Mouse (Mus musculus) heart, postnatal 0 days (tissue): ENCODE measurements around the gene Trrap. TPM values are rescaled to one million over a fixed set of nuclear protein-coding genes. Genes with fewer than 3 reads are reported as not detected.

ENCODE experiments used
- ATAC-seq: fragments of 200-750 bp; cut with Nextera tagmentation; 2 replicates; pipeline ENCODE4 v1.8.0; 2017; ENCODE audit warnings: low read depth, moderate number of reproducible peaks, moderate library complexity; ENCODE audit not compliant: insufficient read depth
- DNase-seq: peaks from one replicate; pipeline ENCODE4 v3.0.0-alpha.2; 2016; ENCODE audit warnings: low spot score
- H3K27ac ChIP-seq: fragments of 300-500 bp; sonication (generic); 2 replicates; pipeline ENCODE4 v1.5.1; 2014; ENCODE audit warnings: low read depth, mild to moderate bottlenecking
- H3K27me3 ChIP-seq: fragments of 300-500 bp; sonication (generic); 2 replicates; pipeline ENCODE4 v1.6.1; 2014; ENCODE audit warnings: low read length, mixed read lengths; ENCODE audit not compliant: control insufficient read depth, insufficient read depth
- H3K36me3 ChIP-seq: fragments of 300-500 bp; sonication (generic); replicated peaks from 2 replicates; pipeline ENCODE4 v1.6.1; 2014; ENCODE audit warnings: low read length, mixed read lengths; ENCODE audit not compliant: control insufficient read depth, insufficient read depth
- H3K4me1 ChIP-seq: fragments of 300-500 bp; sonication (generic); 2 replicates; pipeline ENCODE4 v1.6.1; 2014; ENCODE audit warnings: antibody characterized with exemption; ENCODE audit not compliant: control insufficient read depth, insufficient read depth
- H3K4me2 ChIP-seq: fragments of 300-500 bp; sonication (generic); 2 replicates; pipeline ENCODE4 v1.6.1; 2014; ENCODE audit warnings: low read depth, mild to moderate bottlenecking, low read length, moderate library complexity
- H3K4me3 ChIP-seq: fragments of 300-500 bp; sonication (generic); 2 replicates; pipeline ENCODE4 v1.5.1; 2014; ENCODE audit warnings: low read depth, low read length
- H3K9ac ChIP-seq: fragments of 300-500 bp; sonication (generic); replicated peaks from 2 replicates; pipeline ENCODE4 v1.6.1; 2014; ENCODE audit warnings: low read depth, low read length, mixed read lengths
- H3K9me3 ChIP-seq: fragments of 300-500 bp; sonication (generic); replicated peaks from 2 replicates; pipeline ENCODE4 v1.6.1; 2016; ENCODE audit warnings: low read length; ENCODE audit not compliant: control insufficient read depth
- CTCF ChIP-seq: IDR thresholded peaks from 2 replicates; pipeline ENCODE4 v1.5.1; 2016; ENCODE audit warnings: antibody characterized with exemption, control low read depth, low read depth
- EP300 ChIP-seq: IDR thresholded peaks from 2 replicates; pipeline ENCODE4 v1.6.1; 2016; ENCODE audit warnings: antibody characterized with exemption, low read depth
- WGBS: fragments of 180-500 bp; shearing (Covaris S2); extraction: QIAGEN DNeasy Blood & Tissue Kit; methylation state at CpG from one replicate; pipeline ENCODE4 v1.1.7; 2014; 5-methylcytosine and 5-hydroxymethylcytosine counted together
- polyA plus RNA-seq: library from polyadenylated mRNA; unstranded; fragments of >200 nt; fragmentation: Nextera tagmentation; extraction: Ambion mirVana; gene quantifications from 2 replicates; pipeline ENCODE4 v1.2.1, GENCODE M21; 2015
- total RNA-seq: library from RNA; depleted of rRNA; stranded (reverse); fragments of >200 nt; gene quantifications from 2 replicates; pipeline ENCODE4 v1.2.3, GENCODE M21; 2014; ENCODE audit warnings: low replicate concordance

Trrap gene
- total and polyA plus RNA-seq, 2 experiments from 2014 or later, result 24.6 to 85.0 TPM

GRCm38 (mm10) chr5:144806931-144807330 lies 39.4 kb downstream of the Trrap start:
- peak; percentile 80 for ATAC-seq
- WGBS, result 60% methylated on average over 10 of the region's 10 CpGs

GRCm38 (mm10) chr5:144828365-144829102 lies 61.0 kb downstream of the Trrap start:
- Histone ChIP-seq H3K9me3 (no peaks in the 10 kb centered on the region), H3K4me3 (no peak overlapping the region), H3K36me3 (peaks cover 100% of the 10 kb centered on the region), H3K4me2 (no peak overlapping the region), H3K9ac (no peak overlapping the region), H3K27me3 (no peaks in the 10 kb centered on the region), H3K4me1 (no peaks in the 10 kb centered on the region), H3K27ac (no peak overlapping the region)
- 87% methylated on average over 20 of the region's 20 CpGs for WGBS
- no peak for ATAC-seq
- no peak for TF ChIP-seq CTCF
- DNase-seq, result no peak

More at GRCm38 (mm10) chr5:144806931-144807330, 39.4 kb downstream of the Trrap start:
- Histone ChIP-seq H3K4me2 (no peak overlapping the region), H3K9ac (no peak overlapping the region), H3K4me3 (no peak overlapping the region), H3K36me3 (peaks cover 99% of the 10 kb centered on the region), H3K27me3 (no peaks in the 10 kb centered on the region), H3K4me1 (no peaks in the 10 kb centered on the region), H3K9me3 (no peaks in the 10 kb centered on the region), H3K27ac (peak overlapping the region; percentile 21; the same call in 1 of the 2 replicates)
- TF ChIP-seq CTCF (no peak), EP300 (no peak)
- DNase-seq, result peak; percentile 48

GRCm38 (mm10) chr5:144829631-144830030 lies 62.1 kb downstream of the Trrap start:
- H3K27ac ChIP-seq, result no peak overlapping the region
- no peak overlapping the region for H3K9ac ChIP-seq
- H3K4me3 ChIP-seq, result no peak overlapping the region
- peaks cover 100% of the 10 kb centered on the region for H3K36me3 ChIP-seq
- TF ChIP-seq CTCF (no peak), EP300 (no peak)
- no peaks in the 10 kb centered on the region for H3K9me3 ChIP-seq
- ATAC-seq (peak; percentile 18; the same call in 1 of the 2 replicates), DNase-seq (no peak)
- no peaks in the 10 kb centered on the region for H3K27me3 ChIP-seq
- H3K4me1 ChIP-seq, result no peaks in the 10 kb centered on the region
- 76% methylated on average over 4 of the region's 4 CpGs for WGBS
- H3K4me2 ChIP-seq, result no peak overlapping the region

- H3K27ac ChIP-seq, result no peak overlapping the region
- no peak overlapping the region for H3K9ac ChIP-seq
- H3K4me3 ChIP-seq, result no peak overlapping the region
- H3K4me2 ChIP-seq, result no peak overlapping the region
- no peaks in the 10 kb centered on the region for H3K4me1 ChIP-seq
- no peak for TF ChIP-seq EP300
- no peak for TF ChIP-seq CTCF
- no peak for ATAC-seq
- peaks cover 100% of the 10 kb centered on the region for H3K36me3 ChIP-seq
- no peaks in the 10 kb centered on the region for H3K27me3 ChIP-seq
- 82% methylated on average over 9 of the region's 9 CpGs for WGBS
- no peak for DNase-seq
- H3K9me3 ChIP-seq, result no peaks in the 10 kb centered on the region
These were observed 64.4 kb downstream of the Trrap start for GRCm38 (mm10) chr5:144831840-144832469.

GRCm38 (mm10) chr5:144836100-144836499 lies 68.6 kb downstream of the Trrap start:
- H3K27me3 ChIP-seq, result no peaks in the 10 kb centered on the region
- DNase-seq, result no peak
- no peak overlapping the region for H3K27ac ChIP-seq
- H3K4me1 ChIP-seq, result no peaks in the 10 kb centered on the region
- ATAC-seq, result no peak
- H3K9me3 ChIP-seq, result no peaks in the 10 kb centered on the region
- no peak overlapping the region for H3K4me2 ChIP-seq
- no peak overlapping the region for H3K9ac ChIP-seq
- peaks cover 100% of the 10 kb centered on the region for H3K36me3 ChIP-seq
- 92% methylated on average over 3 of the region's 3 CpGs for WGBS
- no peak overlapping the region for H3K4me3 ChIP-seq
- peak; percentile 14 for TF ChIP-seq CTCF
- TF ChIP-seq EP300, result no peak
